Mouse (Mus musculus): ENCODE results near the gene Epgn. TPM values are rescaled to one million over a fixed set of nuclear protein-coding genes. Genes with fewer than 3 reads are reported as not detected.

Epgn gene
- polyA plus RNA-seq (2012; rRNA removed), result not detected in 2 replicates

DNA sequence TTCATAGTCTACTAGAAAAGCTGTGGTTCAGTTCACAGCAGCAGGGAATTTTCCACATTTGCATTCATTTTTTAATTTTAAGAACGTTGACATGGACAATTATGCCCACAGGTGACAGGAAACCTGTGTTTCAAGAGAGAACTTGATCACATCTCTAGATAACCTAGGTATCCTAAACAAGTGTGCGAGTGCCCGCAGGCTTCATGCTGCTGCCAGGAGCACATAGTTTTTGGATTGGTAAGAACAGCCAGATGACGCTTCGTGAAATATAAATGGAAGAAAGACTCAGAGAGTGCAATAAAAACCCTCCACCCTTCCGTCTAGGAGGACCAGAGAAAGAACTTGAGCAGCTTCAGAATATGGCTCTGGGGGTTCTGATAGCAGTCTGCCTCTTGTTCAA is at the start of gene Epgn:
Epgn (plus strand) TSS at position 301 of the 400 bp plus-strand sequence.

DNA sequence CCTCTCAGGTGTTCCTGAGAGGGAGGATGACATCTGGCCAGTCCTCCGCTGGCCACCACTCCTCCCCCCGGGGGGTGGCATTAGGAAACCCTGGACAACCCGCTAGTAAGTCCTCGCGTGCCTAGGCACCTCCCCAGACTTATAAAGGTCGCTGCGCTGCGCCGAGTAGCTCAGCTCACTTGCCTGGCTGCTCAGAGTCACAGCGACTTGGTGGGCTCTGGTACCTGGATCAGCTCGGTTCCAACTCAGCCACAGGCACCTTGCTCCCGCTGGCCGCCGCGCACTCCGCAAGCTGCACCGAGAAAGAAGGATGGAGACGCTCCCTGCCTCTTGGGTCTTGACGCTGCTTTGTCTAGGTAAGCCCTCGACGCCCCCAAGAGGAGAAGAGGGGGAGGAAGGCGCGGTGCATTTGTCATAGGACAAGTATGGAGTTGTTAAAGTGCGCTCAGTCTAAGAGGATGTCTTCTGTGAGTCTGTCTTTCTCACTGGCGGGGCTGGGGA is 47.2 kb downstream of the Epgn start, which contains the start of gene Ereg:
Ereg (plus strand) TSS at position 173 of the 501 bp plus-strand sequence.

Other genes starting within 250 kb of the Epgn start
- gene Cxcl3, start 241.4 kb upstream of the Epgn start, polyA plus RNA-seq (2012; rRNA removed), result 0.22 TPM in 1 of 2 replicates, not detected in the other
- gene Cxcl15, start 232.9 kb upstream of the Epgn start, polyA plus RNA-seq (2012; rRNA removed), result not detected in 2 replicates
- 1.2 and 1.4 TPM in 2 replicates for gene Cxcl1, start 136.2 kb upstream of the Epgn start, polyA plus RNA-seq (2012; rRNA removed)
- 0.19 and 1.9 TPM in 2 replicates for gene Cxcl2, start 123.6 kb upstream of the Epgn start, polyA plus RNA-seq (2012; rRNA removed)
- 37.4 and 62.6 TPM in 2 replicates for gene Mthfd2l, start 96.3 kb upstream of the Epgn start, polyA plus RNA-seq (2012; rRNA removed)
- gene Ereg, start 47.2 kb downstream of the Epgn start, polyA plus RNA-seq (2012; rRNA removed), result 1.5 and 1.6 TPM in 2 replicates
- 30.7 and 46.6 TPM in 2 replicates for gene Areg, start 112.1 kb downstream of the Epgn start, polyA plus RNA-seq (2012; rRNA removed)